Mouse (Mus musculus): ENCODE data around the gene Nob1. TPM values are rescaled to one million over a fixed set of nuclear protein-coding genes. Genes with fewer than 3 reads are reported as not detected.

The Nob1 gene
- total and polyA plus RNA-seq, 3 experiments = 21.5 to 22.0 (median 21.7) TPM

- no peak overlapping the region for H3K9ac ChIP-seq (ENCODE audit: low read depth, low read length)
- intact Hi-C loops (cut with DNase I) = no loop called here
- H3K27ac ChIP-seq = no peak overlapping the region
- no peak overlapping the region for H3K4me3 ChIP-seq
- no peaks in the 10 kb centered on the region for H3K4me1 ChIP-seq (ENCODE audit: control insufficient read depth, insufficient read depth, low read length)
- H3K27me3 ChIP-seq (ENCODE audit: control insufficient read depth, insufficient read depth, low read length) = no peaks in the 10 kb centered on the region
- no peak for DNase-seq
- WGBS = 86% methylated on average over 5 of the region's 5 CpGs
- no peaks in the 10 kb centered on the region for H3K36me3 ChIP-seq (ENCODE audit: control insufficient read depth, insufficient read depth, low read length)
- TF ChIP-seq CTCF (IDR thresholded peaks at IDR 0.05) (no peak), EP300 (IDR thresholded peaks at IDR 0.05; ENCODE audit: insufficient read depth, low read depth, low read length) (no peak), POLR2A (IDR thresholded peaks at IDR 0.05; ENCODE audit: insufficient read depth, low read depth, low read length) (no peak)
- H3K79me2 ChIP-seq (replicated peaks; ENCODE audit: control insufficient read depth, insufficient read depth, low read length) = no peaks in the 10 kb centered on the region
Measured at GRCm38 (mm10) chr8:107466642-107467041, 41.8 kb upstream of the Nob1 start.

- TF ChIP-seq EP300 (IDR thresholded peaks at IDR 0.05; ENCODE audit: insufficient read depth, low read depth, low read length) (no peak), CTCF (IDR thresholded peaks at IDR 0.05) (no peak), POLR2A (IDR thresholded peaks at IDR 0.05; ENCODE audit: insufficient read depth, low read depth, low read length) (no peak)
- Histone ChIP-seq H3K27ac (no peak overlapping the region), H3K4me1 (ENCODE audit: control insufficient read depth, insufficient read depth, low read length) (no peaks in the 10 kb centered on the region), H3K79me2 (replicated peaks; ENCODE audit: control insufficient read depth, insufficient read depth, low read length) (no peaks in the 10 kb centered on the region), H3K27me3 (ENCODE audit: control insufficient read depth, insufficient read depth, low read length) (no peaks in the 10 kb centered on the region), H3K9ac (ENCODE audit: low read depth, low read length) (no peak overlapping the region), H3K36me3 (ENCODE audit: control insufficient read depth, insufficient read depth, low read length) (no peaks in the 10 kb centered on the region), H3K4me3 (no peak overlapping the region)
- intact Hi-C loops (cut with DNase I) = no loop called here
- DNase-seq = no peak
- 83% methylated on average over 3 of the region's 3 CpGs for WGBS
Measured at GRCm38 (mm10) chr8:107465332-107465990, 40.6 kb upstream of the Nob1 start.

- H3K27ac ChIP-seq = no peak overlapping the region
- no peaks in the 10 kb centered on the region for H3K79me2 ChIP-seq (replicated peaks; ENCODE audit: control insufficient read depth, insufficient read depth, low read length)
- WGBS = 91% methylated on average over 5 of the region's 5 CpGs
- DNase-seq = no peak
- H3K27me3 ChIP-seq (ENCODE audit: control insufficient read depth, insufficient read depth, low read length) = no peaks in the 10 kb centered on the region
- no peaks in the 10 kb centered on the region for H3K4me1 ChIP-seq (ENCODE audit: control insufficient read depth, insufficient read depth, low read length)
- no peak overlapping the region for H3K4me3 ChIP-seq
- intact Hi-C loops (cut with DNase I) = no loop called here
- H3K36me3 ChIP-seq (ENCODE audit: control insufficient read depth, insufficient read depth, low read length) = no peaks in the 10 kb centered on the region
- H3K9ac ChIP-seq (ENCODE audit: low read depth, low read length) = no peak overlapping the region
- no peak for TF ChIP-seq POLR2A (IDR thresholded peaks at IDR 0.05; ENCODE audit: insufficient read depth, low read depth, low read length)
- TF ChIP-seq CTCF (IDR thresholded peaks at IDR 0.05) = no peak
- TF ChIP-seq EP300 (IDR thresholded peaks at IDR 0.05; ENCODE audit: insufficient read depth, low read depth, low read length) = no peak
Measured at GRCm38 (mm10) chr8:107462423-107462822, 37.6 kb upstream of the Nob1 start.

GRCm38 (mm10) chr8:107458281-107458680 lies 33.4 kb upstream of the Nob1 start:
- TF ChIP-seq EP300 (IDR thresholded peaks at IDR 0.05; ENCODE audit: insufficient read depth, low read depth, low read length) (no peak), POLR2A (IDR thresholded peaks at IDR 0.05; ENCODE audit: insufficient read depth, low read depth, low read length) (no peak), CTCF (IDR thresholded peaks at IDR 0.05) (no peak)
- intact Hi-C loops (cut with DNase I) = no loop called here
- no peak for DNase-seq
- 85% methylated on average over 6 of the region's 6 CpGs for WGBS
- H3K4me3 ChIP-seq = no peak overlapping the region
- H3K4me1 ChIP-seq (ENCODE audit: control insufficient read depth, insufficient read depth, low read length) = no peaks in the 10 kb centered on the region
- H3K27ac ChIP-seq = no peak overlapping the region
- no peaks in the 10 kb centered on the region for H3K27me3 ChIP-seq (ENCODE audit: control insufficient read depth, insufficient read depth, low read length)
- no peaks in the 10 kb centered on the region for H3K79me2 ChIP-seq (replicated peaks; ENCODE audit: control insufficient read depth, insufficient read depth, low read length)
- H3K36me3 ChIP-seq (ENCODE audit: control insufficient read depth, insufficient read depth, low read length) = no peaks in the 10 kb centered on the region
- H3K9ac ChIP-seq (ENCODE audit: low read depth, low read length) = no peak overlapping the region

GRCm38 (mm10) chr8:107457725-107458124 lies 32.9 kb upstream of the Nob1 start:
- H3K27me3 ChIP-seq (ENCODE audit: control insufficient read depth, insufficient read depth, low read length) = no peaks in the 10 kb centered on the region
- H3K27ac ChIP-seq = no peak overlapping the region
- no peaks in the 10 kb centered on the region for H3K4me1 ChIP-seq (ENCODE audit: control insufficient read depth, insufficient read depth, low read length)
- H3K79me2 ChIP-seq (replicated peaks; ENCODE audit: control insufficient read depth, insufficient read depth, low read length) = no peaks in the 10 kb centered on the region
- H3K4me3 ChIP-seq = no peak overlapping the region
- no peak for DNase-seq
- TF ChIP-seq EP300 (IDR thresholded peaks at IDR 0.05; ENCODE audit: insufficient read depth, low read depth, low read length) = no peak
- no peak for TF ChIP-seq CTCF (IDR thresholded peaks at IDR 0.05)
- no peak for TF ChIP-seq POLR2A (IDR thresholded peaks at IDR 0.05; ENCODE audit: insufficient read depth, low read depth, low read length)
- H3K9ac ChIP-seq (ENCODE audit: low read depth, low read length) = no peak overlapping the region
- WGBS = 53% methylated on average over 4 of the region's 4 CpGs
- intact Hi-C loops (cut with DNase I) = no loop called here
- no peaks in the 10 kb centered on the region for H3K36me3 ChIP-seq (ENCODE audit: control insufficient read depth, insufficient read depth, low read length)

GRCm38 (mm10) chr8:107455268-107455667 lies 30.4 kb upstream of the Nob1 start:
- TF ChIP-seq CTCF (IDR thresholded peaks at IDR 0.05) (peak; percentile 90), EP300 (IDR thresholded peaks at IDR 0.05; ENCODE audit: insufficient read depth, low read depth, low read length) (0 out of 2 replicates have a peak, but pooled peaks have one; percentile 30), POLR2A (IDR thresholded peaks at IDR 0.05; ENCODE audit: insufficient read depth, low read depth, low read length) (no peak)
- intact Hi-C loops (cut with DNase I) = loop anchor here (1.0 kb wide), 2 partner anchors 117 to 121 kb away; no protein-coding TSS in a partner anchor
- Histone ChIP-seq H3K79me2 (replicated peaks; ENCODE audit: control insufficient read depth, insufficient read depth, low read length) (no peaks in the 10 kb centered on the region), H3K36me3 (ENCODE audit: control insufficient read depth, insufficient read depth, low read length) (no peaks in the 10 kb centered on the region), H3K4me1 (ENCODE audit: control insufficient read depth, insufficient read depth, low read length) (no peaks in the 10 kb centered on the region), H3K27ac (no peak overlapping the region), H3K27me3 (ENCODE audit: control insufficient read depth, insufficient read depth, low read length) (no peaks in the 10 kb centered on the region), H3K4me3 (no peak overlapping the region), H3K9ac (ENCODE audit: low read depth, low read length) (no peak overlapping the region)
- WGBS = 8% methylated on average over 3 of the region's 3 CpGs
- no peak for DNase-seq
